Mouse (Mus musculus) left cerebral cortex, postnatal 10 days (tissue): ENCODE measurements at regions not wholly inside any gene's neighbourhood (a gene's known extent, or its start where the extent isn't known, plus 50 kb on each side); places are given as distances from the start of the nearest gene placed in this dataset.

ENCODE experiments used
- DNase-seq, 2 experiments: peaks; one replicate each; pipeline ENCODE4 v3.0.0; 2021 to 2022; ENCODE audit warnings: low spot score in 2 of 2, mixed read lengths in 1 of 2; ENCODE audit errors: extremely low spot score in 1 of 2
- intact Hi-C: fragments of 180-260 bp; cut with DNase I; formaldehyde crosslinking; loops from one replicate; pipeline ENCODE4 v1.15.1; 2025

DNA sequence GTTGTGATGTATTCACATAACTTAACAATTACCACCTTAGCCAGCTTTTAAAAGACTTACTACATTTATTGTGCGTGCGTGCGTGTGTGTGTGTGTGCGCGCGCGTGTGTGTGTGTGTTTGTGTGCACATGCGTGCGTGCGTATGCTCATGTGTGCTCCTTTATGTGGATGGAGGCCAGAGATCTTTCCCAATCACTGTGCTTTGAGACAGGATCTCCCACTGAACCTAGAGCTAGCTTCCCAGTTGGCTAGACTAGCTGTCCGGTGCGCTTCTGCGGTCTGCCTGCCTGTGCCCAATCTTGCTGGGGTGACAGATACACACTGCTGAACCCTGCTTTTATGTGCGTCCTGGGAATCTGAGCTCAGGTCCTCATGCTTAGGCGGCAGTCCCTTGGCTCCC, 50.1 kb upstream of the Arhgap29 start:
- DNase-seq: no peak
- intact Hi-C loops: no loop called here

- intact Hi-C loops: no loop called here
- peak in 1 of 2 experiments; percentile 57 for DNase-seq
Measured at GRCm38 (mm10) chr3:121900429-121900844, 51.9 kb upstream of the Arhgap29 start.

- no peak for DNase-seq
- intact Hi-C loops: no loop called here
Measured at GRCm38 (mm10) chr3:121897821-121898574, 54.3 kb upstream of the Arhgap29 start.

DNA sequence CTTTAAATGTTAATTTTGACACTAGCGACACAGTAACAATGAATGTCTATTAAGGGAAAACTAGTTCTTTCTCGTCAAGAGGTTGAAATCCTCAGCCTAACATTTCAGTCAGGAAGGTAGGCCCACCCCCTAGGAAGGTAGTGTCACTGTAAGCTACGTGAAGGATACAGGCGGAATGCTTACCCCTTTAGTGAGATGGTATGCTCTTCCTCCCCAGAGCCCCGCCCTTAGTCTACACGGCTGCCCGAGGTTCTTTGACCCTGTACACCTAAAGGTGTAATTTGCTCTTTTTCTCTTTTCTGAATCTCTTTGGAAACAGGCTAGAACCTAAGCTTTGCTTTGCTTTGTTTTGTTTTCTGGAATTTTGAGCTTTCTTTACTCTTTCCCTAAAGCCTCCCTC, 58.7 kb upstream of the Arhgap29 start:
- intact Hi-C loops: no loop called here
- no peak for DNase-seq

- intact Hi-C loops: no loop called here
Measured at GRCm38 (mm10) chr3:121892675-121893074, 59.7 kb upstream of the Arhgap29 start.

DNA sequence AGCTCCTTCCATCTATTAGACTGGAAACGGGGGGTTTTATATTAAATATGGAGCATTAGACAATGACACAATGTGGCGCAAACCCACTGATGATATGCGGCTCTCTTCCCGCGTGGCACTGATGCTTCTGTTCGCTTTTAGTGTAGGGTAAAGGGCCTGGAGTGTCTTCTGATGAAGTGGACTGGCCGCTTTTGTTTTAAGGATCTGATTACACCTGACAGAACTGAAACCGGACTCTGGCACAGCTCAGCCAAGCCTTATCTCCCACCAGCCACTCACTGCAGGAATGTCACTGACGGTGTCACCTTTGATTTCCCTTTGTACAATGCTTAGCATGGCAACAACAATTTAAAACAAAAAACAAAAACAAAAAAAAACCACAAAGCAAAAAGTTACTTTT, 61.0 kb upstream of the Arhgap29 start:
- intact Hi-C loops: no loop called here
- DNase-seq: no peak

More at GRCm38 (mm10) chr3:121892675-121893074, 59.7 kb upstream of the Arhgap29 start:
- DNase-seq: no peak

GRCm38 (mm10) chr3:121890563-121890962, 61.8 kb upstream of the Arhgap29 start:
- intact Hi-C loops: no loop called here
- DNase-seq: no peak

GRCm38 (mm10) chr3:121886870-121887605, 65.3 kb upstream of the Arhgap29 start:
- no peak for DNase-seq
- intact Hi-C loops: loop anchor here (5.0 to 10.0 kb wide), 4 partner anchors 80 to 748 kb away; partner anchors contain the start of genes Dnttip2 and Gclm

DNA sequence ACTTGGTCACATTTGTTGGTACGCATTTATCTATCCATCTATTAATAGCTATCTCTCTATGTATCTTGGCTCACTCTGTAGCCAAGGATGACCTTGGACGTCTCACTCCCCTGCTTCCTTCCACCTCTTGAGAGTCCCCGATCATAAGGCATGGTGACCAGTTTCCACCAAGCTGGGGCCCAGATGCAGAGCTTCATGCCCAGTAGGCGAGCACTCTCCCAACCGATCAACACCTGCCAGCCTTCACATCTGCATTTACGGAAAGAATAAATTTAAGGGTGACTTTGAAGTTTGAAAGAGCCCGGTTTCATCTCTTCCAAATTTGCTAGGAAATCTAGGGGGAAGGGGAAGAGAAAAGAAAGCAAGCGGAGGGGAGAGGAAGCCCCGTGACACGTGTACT, 66.0 kb upstream of the Arhgap29 start:
- intact Hi-C loops: loop anchor here (5.0 to 10.0 kb wide), 4 partner anchors 81 to 748 kb away; partner anchors contain the start of genes Dnttip2 and Gclm
- DNase-seq: no peak

DNA sequence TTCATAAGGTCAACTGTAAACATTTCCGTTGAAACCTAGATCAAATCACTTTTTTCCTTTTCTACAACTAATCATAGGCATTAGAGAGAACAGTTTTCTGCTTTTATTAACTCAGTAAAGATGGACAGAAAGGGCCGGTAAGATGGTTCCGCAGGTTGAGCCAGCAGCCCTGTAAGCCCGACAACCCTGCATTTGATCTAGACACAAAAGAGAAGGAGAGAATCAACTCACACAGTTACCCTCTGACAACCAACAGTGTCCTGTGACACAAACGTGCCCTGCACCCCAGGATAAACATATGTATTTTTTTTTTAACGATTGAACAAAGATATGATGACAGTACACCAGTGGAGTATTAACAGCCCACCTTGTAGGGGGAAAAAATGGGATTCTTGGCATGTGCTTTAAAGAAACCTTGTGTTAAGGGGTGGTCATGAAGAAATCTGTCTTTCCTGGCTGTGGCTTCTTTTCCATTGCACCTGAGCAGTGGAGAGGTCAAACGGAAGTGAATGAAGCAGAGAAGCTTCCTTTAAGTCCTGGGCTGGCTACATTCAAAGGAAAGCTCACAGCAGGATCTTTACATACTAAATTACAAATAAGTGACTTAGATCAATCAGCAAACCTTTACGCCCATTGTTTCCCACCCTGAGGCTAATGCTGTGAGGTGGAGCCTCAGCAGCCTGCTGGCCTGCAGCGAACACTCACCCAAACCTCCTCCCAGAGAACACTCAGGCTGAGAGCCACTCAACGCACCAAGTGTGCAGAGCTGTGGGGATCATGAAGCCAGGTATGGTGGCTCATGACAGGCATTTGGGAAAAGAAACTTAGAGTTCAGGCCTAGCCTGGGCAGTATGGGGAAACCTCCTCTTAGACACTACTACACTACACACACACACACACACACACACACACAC, 66.8 kb upstream of the Arhgap29 start:
- no peak for DNase-seq
- intact Hi-C loops: loop anchor here (1.0 to 10.0 kb wide), 6 partner anchors 82 to 749 kb away; partner anchors contain the start of genes Dnttip2 and Gclm

GRCm38 (mm10) chr3:121884328-121885248, 67.8 kb upstream of the Arhgap29 start:
- intact Hi-C loops: loop anchor here (1.0 to 10.0 kb wide), 6 partner anchors 83 to 750 kb away; partner anchors contain the start of genes Dnttip2 and Gclm
- DNase-seq: peak; percentile 85 to 89

- intact Hi-C loops: loop anchor here (10.0 kb wide), 3 partner anchors 364 to 754 kb away; partner anchors contain the start of genes Dnttip2 and Gclm
- no peak for DNase-seq
Measured at GRCm38 (mm10) chr3:121880355-121880754, 65.3 kb upstream of the Abcd3 start.

GRCm38 (mm10) chr3:121875072-121875471, 60.0 kb upstream of the Abcd3 start:
- intact Hi-C loops: no loop called here

GRCm38 (mm10) chr3:121874576-121874975, 59.5 kb upstream of the Abcd3 start:
- intact Hi-C loops: no loop called here
- no peak for DNase-seq

More at GRCm38 (mm10) chr3:121875072-121875471, 60.0 kb upstream of the Abcd3 start:
- DNase-seq: no peak

DNA sequence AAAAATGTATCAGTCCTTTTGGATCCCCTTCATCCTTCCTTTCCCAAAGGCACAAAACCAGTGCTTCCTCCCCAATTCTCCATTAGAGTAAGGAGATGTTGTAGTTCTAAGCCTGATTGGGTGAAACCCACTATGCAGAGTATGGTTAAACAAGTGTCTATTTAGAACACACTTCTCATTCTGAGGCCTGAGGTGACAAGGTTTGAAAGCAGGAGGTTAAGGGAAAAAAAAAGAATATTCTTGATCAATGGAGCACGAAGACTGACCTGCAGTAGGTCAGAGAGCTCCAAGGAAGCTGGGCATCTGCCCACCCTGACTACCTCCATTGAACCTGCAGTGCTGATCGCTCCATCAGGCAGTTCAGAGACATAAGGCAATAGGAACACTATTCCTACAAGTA, 58.5 kb upstream of the Abcd3 start:
- intact Hi-C loops: no loop called here
- DNase-seq: no peak

GRCm38 (mm10) chr3:121872685-121873084, 57.6 kb upstream of the Abcd3 start:
- intact Hi-C loops: no loop called here
- DNase-seq: no peak

DNA sequence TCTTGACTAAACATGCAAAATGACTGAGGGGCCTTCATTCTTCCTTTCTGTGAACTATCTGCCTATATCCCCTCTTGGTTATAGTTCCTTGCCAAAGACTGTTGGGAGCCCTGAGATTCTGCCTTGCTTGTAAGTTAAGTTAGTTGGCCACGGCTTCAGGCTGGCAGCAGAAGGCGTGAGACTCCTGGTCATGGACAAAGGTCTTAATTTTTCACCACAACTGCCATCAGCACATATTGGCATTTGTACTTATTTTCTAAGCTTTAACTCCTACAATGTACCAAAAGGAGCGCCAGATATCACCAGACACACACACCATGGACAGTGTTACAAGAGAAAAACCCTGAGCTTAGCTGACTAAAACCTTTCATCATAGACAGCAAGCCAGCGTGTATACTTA, 56.7 kb upstream of the Abcd3 start:
- no peak for DNase-seq
- intact Hi-C loops: no loop called here

DNA sequence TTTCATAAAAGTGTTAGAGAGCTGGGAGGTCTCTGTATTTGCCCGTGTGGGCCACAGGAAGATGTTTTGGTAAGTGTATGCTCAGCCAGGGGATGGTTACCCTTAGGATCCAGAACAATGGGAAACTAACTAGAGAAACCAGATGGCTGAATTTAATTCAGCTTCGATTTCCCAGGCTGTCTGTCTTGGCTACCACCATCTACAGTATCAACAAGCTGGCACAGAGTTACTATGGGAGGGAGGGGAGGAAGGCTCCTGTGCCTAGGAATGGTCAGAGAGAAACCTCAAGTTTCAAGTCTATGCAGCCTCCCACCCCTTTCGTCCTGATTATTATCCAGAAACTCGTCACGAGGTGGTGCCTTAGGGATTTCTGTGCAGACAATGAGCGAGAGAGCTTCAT, 55.6 kb upstream of the Abcd3 start:
- no peak for DNase-seq
- intact Hi-C loops: no loop called here
